Mouse (Mus musculus): ENCODE measurements at regions not wholly inside any gene's neighbourhood (a gene's known extent, or its start where the extent isn't known, plus 50 kb on each side); places are given as distances from the start of the nearest gene placed in this dataset.
"Not testable (repeated sequence)": the region's sequence is repeated elsewhere in the genome, so short reads cannot be mapped to it uniquely, and the experiment has no call there.

DNA sequence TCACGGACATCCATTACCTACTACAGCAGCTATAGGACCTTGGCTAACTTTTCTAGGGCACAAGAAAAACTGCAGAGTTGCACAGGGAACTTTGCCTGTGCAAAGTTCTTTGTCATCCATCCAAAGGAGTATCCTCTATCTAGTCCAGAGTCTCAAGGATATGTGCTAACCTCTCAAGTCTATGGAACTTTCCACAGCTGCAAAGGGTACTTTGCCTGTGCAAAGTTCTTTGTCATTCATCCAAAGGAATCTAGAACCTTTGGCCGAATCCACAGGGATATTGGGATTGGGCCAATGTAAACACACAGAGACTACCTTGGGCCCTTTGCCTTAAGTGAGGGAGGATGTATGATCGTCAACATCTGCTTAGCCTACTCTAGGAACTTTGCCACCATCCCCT is 163.3 kb downstream of the Il13ra2 start:
- peak; percentile 4 for DNase-seq (ENCODE audit: extremely low read depth, low read depth, low spot score)
- Histone ChIP-seq H3K36me3 (ENCODE audit: control insufficient read depth, insufficient read depth, low read length) (no peaks in the 10 kb centered on the region), H3K79me2 (ENCODE audit: control insufficient read depth, insufficient read depth, low read length) (no peaks in the 10 kb centered on the region), H3K4me3 (ENCODE audit: insufficient read depth, low read depth, low read length) (no peak overlapping the region), H3K9ac (ENCODE audit: low read depth, low read length) (no peak overlapping the region), H3K4me1 (ENCODE audit: control insufficient read depth, insufficient read depth, low read length) (no peaks in the 10 kb centered on the region), H3K27me3 (ENCODE audit: control insufficient read depth, insufficient read depth, low read length) (no peaks in the 10 kb centered on the region), H3K27ac (replicated peaks; ENCODE audit: insufficient read depth, low read depth, low read length) (no peak overlapping the region)
- TF ChIP-seq POLR2A (IDR thresholded peaks at IDR 0.05; ENCODE audit: extremely low read depth, insufficient read depth, low read length) (no peak), CTCF (IDR thresholded peaks at IDR 0.05; ENCODE audit: low read depth, low read length) (no peak)
- 44% methylated on average over 3 of the region's 3 CpGs for WGBS

DNA sequence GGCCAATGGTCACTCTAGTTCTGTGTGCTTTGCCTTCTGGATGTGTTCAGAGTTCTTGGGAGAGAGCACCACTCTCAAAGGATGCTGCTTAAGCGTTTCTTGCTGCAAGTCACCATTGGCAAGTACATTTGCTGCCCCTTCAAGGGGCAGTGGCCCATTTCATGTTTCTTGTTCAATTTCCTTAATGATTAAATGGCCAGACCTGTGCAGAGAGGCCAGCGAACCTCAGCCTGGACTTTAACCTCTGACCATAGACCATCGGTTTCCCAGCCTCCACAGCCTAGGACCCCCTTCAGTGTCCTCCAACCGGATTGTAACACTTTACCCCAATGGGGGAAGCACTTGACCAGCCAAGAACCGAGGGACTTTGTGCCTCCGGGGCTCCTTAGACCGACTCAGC is 169.9 kb downstream of the Il13ra2 start:
- Histone ChIP-seq H3K27ac (replicated peaks; ENCODE audit: insufficient read depth, low read depth, low read length) (no peak overlapping the region), H3K9ac (ENCODE audit: low read depth, low read length) (no peak overlapping the region), H3K27me3 (ENCODE audit: control insufficient read depth, insufficient read depth, low read length) (no peaks in the 10 kb centered on the region), H3K4me1 (ENCODE audit: control insufficient read depth, insufficient read depth, low read length) (no peaks in the 10 kb centered on the region), H3K36me3 (ENCODE audit: control insufficient read depth, insufficient read depth, low read length) (no peaks in the 10 kb centered on the region), H3K4me3 (ENCODE audit: insufficient read depth, low read depth, low read length) (no peak overlapping the region), H3K79me2 (ENCODE audit: control insufficient read depth, insufficient read depth, low read length) (no peaks in the 10 kb centered on the region)
- WGBS: 73% methylated on average over 7 of the region's 7 CpGs
- no peak for DNase-seq (ENCODE audit: extremely low read depth, low read depth, low spot score)
- TF ChIP-seq POLR2A (IDR thresholded peaks at IDR 0.05; ENCODE audit: extremely low read depth, insufficient read depth, low read length) (no peak), CTCF (IDR thresholded peaks at IDR 0.05; ENCODE audit: low read depth, low read length) (no peak)

DNA sequence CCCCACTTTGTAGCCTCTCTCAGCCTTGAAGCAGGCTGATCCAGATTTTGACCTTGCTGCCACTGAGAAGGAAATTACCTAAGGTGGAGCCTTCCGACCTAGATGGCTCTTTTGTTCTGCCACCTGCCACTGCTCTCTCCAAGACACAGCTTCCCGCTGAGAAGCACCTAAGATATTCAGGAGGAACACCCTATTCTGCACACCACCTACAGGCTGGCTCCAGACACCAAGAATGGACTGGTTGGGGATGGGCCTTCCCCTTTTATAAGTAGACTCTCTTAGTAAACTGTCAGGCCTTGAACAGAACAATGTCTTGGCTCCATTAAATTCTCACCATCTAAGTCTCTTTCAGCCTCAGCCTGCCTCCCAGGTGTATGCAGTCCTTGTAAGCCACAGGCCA is 175.4 kb downstream of the Il13ra2 start:
- not testable (repeated sequence) for H3K9ac ChIP-seq (ENCODE audit: low read depth, low read length); H3K36me3 ChIP-seq (ENCODE audit: control insufficient read depth, insufficient read depth, low read length); H3K27ac ChIP-seq (replicated peaks; ENCODE audit: insufficient read depth, low read depth, low read length); H3K4me3 ChIP-seq (ENCODE audit: insufficient read depth, low read depth, low read length); DNase-seq (ENCODE audit: extremely low read depth, low read depth, low spot score); H3K79me2 ChIP-seq (ENCODE audit: control insufficient read depth, insufficient read depth, low read length); H3K4me1 ChIP-seq (ENCODE audit: control insufficient read depth, insufficient read depth, low read length); H3K27me3 ChIP-seq (ENCODE audit: control insufficient read depth, insufficient read depth, low read length)
- WGBS: 85% methylated on average over 2 of the region's 2 CpGs

Measured in liver, adult 2 months (tissue).